Mouse (Mus musculus): ENCODE measurements at regions not wholly inside any gene's neighbourhood (a gene's known extent, or its start where the extent isn't known, plus 50 kb on each side); places are given as distances from the start of the nearest gene placed in this dataset.
A peak's percentile ranks its signal among the peaks of the same experiment; 100 is the strongest.

- no peak for ATAC-seq (ENCODE audit: low FRiP score, low read depth)
- WGBS: 72% methylated on average over 2 of the region's 2 CpGs
- no peak overlapping the region for H3K9ac ChIP-seq
These were observed 96.8 kb upstream of the Dock10 start for GRCm38 (mm10) chr1:80854945-80855656.

GRCm38 (mm10) chr1:80854289-80854701, 96.0 kb upstream of the Dock10 start:
- ATAC-seq (ENCODE audit: low FRiP score, low read depth): peak; percentile 85
- no peaks in the 10 kb centered on the region for H3K27me3 ChIP-seq
- H3K4me3 ChIP-seq: no peak overlapping the region
- no peaks in the 10 kb centered on the region for H3K9me3 ChIP-seq
- 37% methylated on average over 7 of the region's 7 CpGs for WGBS
- peaks cover 9% of the 10 kb centered on the region; the same call in 1 of the 2 replicates for H3K4me1 ChIP-seq (replicated peaks)
- peak overlapping the region; percentile 41 for H3K4me2 ChIP-seq
- no peaks in the 10 kb centered on the region for H3K36me3 ChIP-seq
- peak overlapping the region; percentile 41 for H3K27ac ChIP-seq (replicated peaks)
- H3K9ac ChIP-seq: no peak overlapping the region

More at GRCm38 (mm10) chr1:80854945-80855656, 96.8 kb upstream of the Dock10 start:
- H3K4me1 ChIP-seq (replicated peaks): peaks cover 9% of the 10 kb centered on the region; the same call in 1 of the 2 replicates
- H3K4me3 ChIP-seq: no peak overlapping the region
- no peaks in the 10 kb centered on the region for H3K9me3 ChIP-seq
- H3K27me3 ChIP-seq: no peaks in the 10 kb centered on the region
- H3K4me2 ChIP-seq: no peak overlapping the region
- H3K36me3 ChIP-seq: no peaks in the 10 kb centered on the region
- no peak overlapping the region for H3K27ac ChIP-seq (replicated peaks)

- Histone ChIP-seq H3K9ac (no peak overlapping the region), H3K27ac (replicated peaks) (no peak overlapping the region), H3K9me3 (no peaks in the 10 kb centered on the region), H3K36me3 (no peaks in the 10 kb centered on the region), H3K4me1 (replicated peaks) (peaks cover 9% of the 10 kb centered on the region; the same call in 1 of the 2 replicates), H3K4me2 (no peak overlapping the region), H3K4me3 (no peak overlapping the region), H3K27me3 (no peaks in the 10 kb centered on the region)
- no peak for ATAC-seq (ENCODE audit: low FRiP score, low read depth)
- 39% methylated on average over 2 of the region's 2 CpGs for WGBS
These were observed 94.4 kb upstream of the Dock10 start for GRCm38 (mm10) chr1:80852761-80853160.

- no peaks in the 10 kb centered on the region for H3K4me1 ChIP-seq (replicated peaks)
- no peak overlapping the region for H3K4me2 ChIP-seq
- no peak overlapping the region for H3K9ac ChIP-seq
- H3K27me3 ChIP-seq: no peaks in the 10 kb centered on the region
- H3K36me3 ChIP-seq: no peaks in the 10 kb centered on the region
- ATAC-seq (ENCODE audit: low FRiP score, low read depth): 0 out of 2 replicates have a peak, but pooled peaks have one; percentile 30
- no peaks in the 10 kb centered on the region for H3K9me3 ChIP-seq
- H3K27ac ChIP-seq (replicated peaks): no peak overlapping the region
- no peak overlapping the region for H3K4me3 ChIP-seq
These were observed 72.0 kb upstream of the Dock10 start for GRCm38 (mm10) chr1:80830196-80830794.

GRCm38 (mm10) chr1:80826383-80826782, 68.1 kb upstream of the Dock10 start:
- Histone ChIP-seq H3K4me3 (no peak overlapping the region), H3K27ac (replicated peaks) (no peak overlapping the region), H3K9me3 (no peaks in the 10 kb centered on the region), H3K36me3 (no peaks in the 10 kb centered on the region), H3K9ac (no peak overlapping the region), H3K27me3 (no peaks in the 10 kb centered on the region), H3K4me1 (replicated peaks) (no peaks in the 10 kb centered on the region), H3K4me2 (no peak overlapping the region)
- ATAC-seq (ENCODE audit: low FRiP score, low read depth): no peak
- 76% methylated on average over 1 of the region's 1 CpGs for WGBS

- 0 out of 2 replicates have a peak, but pooled peaks have one; percentile 23 for ATAC-seq (ENCODE audit: low FRiP score, low read depth)
- Histone ChIP-seq H3K4me1 (replicated peaks) (no peaks in the 10 kb centered on the region), H3K9ac (no peak overlapping the region), H3K9me3 (no peaks in the 10 kb centered on the region), H3K4me3 (no peak overlapping the region), H3K27me3 (no peaks in the 10 kb centered on the region), H3K4me2 (no peak overlapping the region), H3K27ac (replicated peaks) (no peak overlapping the region), H3K36me3 (no peaks in the 10 kb centered on the region)
- WGBS: 29% methylated on average over 3 of the region's 3 CpGs
These were observed 65.6 kb upstream of the Dock10 start for GRCm38 (mm10) chr1:80823953-80824352.

- Histone ChIP-seq H3K27ac (replicated peaks) (no peak overlapping the region), H3K4me3 (no peak overlapping the region), H3K4me1 (replicated peaks) (no peaks in the 10 kb centered on the region), H3K4me2 (no peak overlapping the region), H3K9me3 (no peaks in the 10 kb centered on the region), H3K9ac (no peak overlapping the region), H3K36me3 (no peaks in the 10 kb centered on the region), H3K27me3 (no peaks in the 10 kb centered on the region)
- 76% methylated on average over 1 of the region's 1 CpGs for WGBS
- ATAC-seq (ENCODE audit: low FRiP score, low read depth): no peak
These were observed 63.9 kb upstream of the Dock10 start for GRCm38 (mm10) chr1:80822185-80822584.

GRCm38 (mm10) chr1:80812906-80813305, 54.6 kb upstream of the Dock10 start:
- 74% methylated on average over 3 of the region's 3 CpGs for WGBS
- H3K9ac ChIP-seq: no peak overlapping the region
- H3K4me2 ChIP-seq: no peak overlapping the region

More at GRCm38 (mm10) chr1:80812906-80813305, 54.6 kb upstream of the Dock10 start:
- Histone ChIP-seq H3K27ac (replicated peaks) (no peak overlapping the region), H3K4me3 (no peak overlapping the region), H3K36me3 (no peaks in the 10 kb centered on the region), H3K27me3 (no peaks in the 10 kb centered on the region), H3K9me3 (no peaks in the 10 kb centered on the region), H3K4me1 (replicated peaks) (no peaks in the 10 kb centered on the region)
- no peak for ATAC-seq (ENCODE audit: low FRiP score, low read depth)

Measured in hindbrain, embryonic 15.5 days (tissue).